Mouse (Mus musculus): Measurements from ENCODE around the gene Scg3.
"Not testable (repeated sequence)": the region's sequence is repeated elsewhere in the genome, so short reads cannot be mapped to it uniquely, and the experiment has no call there.

Scg3 gene

GRCm38 (mm10) chr9:75625556-75626307, 58.1 kb downstream of the Scg3 start, which contains the start of gene Lysmd2:
Lysmd2 (plus strand) TSS chr9:75625741.
- DNase-seq (ENCODE audit: low read depth in 2 of 2, low spot score in 2 of 2), result no peak

GRCm38 (mm10) chr9:75624983-75625555, 58.8 kb downstream of the Scg3 start:
- no peak for DNase-seq (ENCODE audit: low read depth in 2 of 2, low spot score in 2 of 2)

DNA sequence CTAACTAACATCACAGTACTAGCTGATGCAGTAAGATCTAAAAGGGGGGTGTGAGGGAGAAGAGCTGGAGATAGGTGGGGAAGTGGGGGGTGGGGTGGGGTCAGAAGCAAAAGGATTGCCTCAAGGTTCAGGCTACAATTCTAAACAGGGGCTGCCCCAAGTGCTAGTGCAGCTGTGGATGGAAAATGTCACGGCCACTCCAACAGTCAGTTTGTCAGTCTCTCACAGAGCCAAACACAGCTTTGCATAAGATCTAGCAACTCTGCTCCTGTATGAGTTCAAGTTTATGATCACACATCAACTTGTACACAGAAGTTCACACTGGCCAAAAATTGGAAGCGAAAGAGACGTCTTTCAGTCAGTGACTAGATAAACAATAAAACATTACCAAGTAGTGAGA, 62.4 kb downstream of the Scg3 start:
- DNase-seq (ENCODE audit: low read depth in 2 of 2, low spot score in 2 of 2), result no peak

DNA sequence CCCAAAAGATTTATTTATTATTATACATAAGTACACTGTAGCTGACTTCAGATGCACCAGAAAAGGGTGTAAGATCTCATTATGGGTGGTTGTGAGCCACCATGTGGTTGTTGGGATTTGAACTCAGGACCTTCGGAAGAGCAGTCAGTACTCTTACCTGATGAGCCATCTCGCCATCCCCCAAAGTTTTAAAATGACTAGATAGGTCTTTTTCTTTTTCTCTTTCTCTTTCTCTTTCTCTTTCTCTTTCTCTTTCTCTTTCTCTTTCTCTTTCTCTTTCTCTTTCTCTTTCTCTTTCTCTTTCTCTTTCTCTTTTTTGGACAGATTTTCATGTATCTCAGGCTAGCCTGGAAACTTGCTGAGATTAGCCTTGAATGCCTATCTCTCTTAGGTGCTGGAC, 64.1 kb downstream of the Scg3 start:
- DNase-seq (ENCODE audit: low read depth in 2 of 2, low spot score in 2 of 2), result not testable (repeated sequence)

GRCm38 (mm10) chr9:75618836-75619400, 64.9 kb downstream of the Scg3 start:
- DNase-seq (ENCODE audit: low read depth in 2 of 2, low spot score in 2 of 2), result no peak

- DNase-seq (ENCODE audit: low read depth in 2 of 2, low spot score in 2 of 2), result no peak
Observed at GRCm38 (mm10) chr9:75616560-75616959, 67.3 kb downstream of the Scg3 start.

- no peak for DNase-seq (ENCODE audit: low read depth in 2 of 2, low spot score in 2 of 2)
Observed at GRCm38 (mm10) chr9:75610571-75611493, 73.0 kb downstream of the Scg3 start, which contains the start of gene Tmod2. Tmod2 (minus strand) TSS chr9:75611325.

DNA sequence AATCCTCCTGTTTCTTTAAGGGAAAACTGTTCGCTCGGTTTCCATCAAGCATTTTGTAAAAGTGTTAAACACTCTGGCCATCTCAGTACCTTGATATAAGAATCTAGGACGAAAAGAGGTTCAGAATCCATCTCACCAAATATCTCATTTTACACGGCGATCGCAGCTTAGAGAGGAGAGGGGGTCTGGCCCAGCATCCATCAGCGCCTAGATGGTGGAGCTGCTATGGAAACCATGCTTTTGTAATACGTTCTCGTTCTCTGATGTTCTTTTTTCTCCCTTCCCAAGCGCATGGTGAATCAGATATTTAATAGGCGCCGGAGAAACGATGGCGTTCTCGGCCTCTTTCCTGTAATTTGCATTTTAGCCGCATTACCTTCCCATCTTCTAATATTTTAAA, 73.9 kb downstream of the Scg3 start:
- no peak for DNase-seq (ENCODE audit: low read depth in 2 of 2, low spot score in 2 of 2)

- DNase-seq (ENCODE audit: low read depth in 2 of 2, low spot score in 2 of 2), result no peak
Observed at GRCm38 (mm10) chr9:75609505-75609904, 74.4 kb downstream of the Scg3 start.

DNA sequence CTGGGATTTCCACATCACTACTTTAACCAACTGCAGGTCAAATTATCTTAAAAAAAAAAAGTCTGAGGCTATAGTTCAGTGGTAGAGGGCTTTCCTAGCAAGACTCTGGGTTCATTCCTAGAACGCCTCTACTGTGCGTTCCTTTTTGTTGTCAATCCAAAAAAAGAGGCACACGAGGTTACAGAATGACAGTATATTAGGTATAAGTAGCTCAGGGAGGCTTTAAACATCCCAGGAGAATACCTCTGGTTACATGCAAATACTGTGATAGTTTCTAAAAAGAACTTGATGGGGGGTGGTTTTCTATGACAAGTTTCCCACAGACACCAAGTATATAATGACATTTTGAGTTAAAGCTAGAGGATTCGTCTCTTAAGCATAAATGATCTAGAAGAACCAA, 76.4 kb downstream of the Scg3 start:
- no peak for DNase-seq (ENCODE audit: low read depth in 2 of 2, low spot score in 2 of 2)

DNA sequence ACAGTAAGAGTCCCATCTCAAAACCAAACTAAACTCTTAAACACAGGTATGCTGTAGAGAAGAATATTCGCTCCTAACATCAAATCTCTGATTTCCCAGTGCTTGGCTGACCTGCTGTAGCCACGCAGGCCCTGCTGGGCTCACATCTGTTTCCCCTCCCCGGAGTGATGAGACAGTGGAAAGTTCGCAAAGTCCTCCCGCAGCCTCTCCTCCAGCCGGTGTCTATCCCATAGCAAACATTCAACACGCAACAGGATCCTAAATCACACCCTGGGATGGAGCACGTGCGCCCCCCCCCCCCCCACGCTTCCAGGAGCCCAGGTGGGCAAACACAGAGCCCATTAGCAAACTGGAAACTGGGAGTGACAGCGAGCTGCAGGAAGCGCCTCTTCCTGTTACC, 82.3 kb downstream of the Scg3 start:
- DNase-seq (ENCODE audit: low read depth in 2 of 2, low spot score in 2 of 2), result no peak

DNA sequence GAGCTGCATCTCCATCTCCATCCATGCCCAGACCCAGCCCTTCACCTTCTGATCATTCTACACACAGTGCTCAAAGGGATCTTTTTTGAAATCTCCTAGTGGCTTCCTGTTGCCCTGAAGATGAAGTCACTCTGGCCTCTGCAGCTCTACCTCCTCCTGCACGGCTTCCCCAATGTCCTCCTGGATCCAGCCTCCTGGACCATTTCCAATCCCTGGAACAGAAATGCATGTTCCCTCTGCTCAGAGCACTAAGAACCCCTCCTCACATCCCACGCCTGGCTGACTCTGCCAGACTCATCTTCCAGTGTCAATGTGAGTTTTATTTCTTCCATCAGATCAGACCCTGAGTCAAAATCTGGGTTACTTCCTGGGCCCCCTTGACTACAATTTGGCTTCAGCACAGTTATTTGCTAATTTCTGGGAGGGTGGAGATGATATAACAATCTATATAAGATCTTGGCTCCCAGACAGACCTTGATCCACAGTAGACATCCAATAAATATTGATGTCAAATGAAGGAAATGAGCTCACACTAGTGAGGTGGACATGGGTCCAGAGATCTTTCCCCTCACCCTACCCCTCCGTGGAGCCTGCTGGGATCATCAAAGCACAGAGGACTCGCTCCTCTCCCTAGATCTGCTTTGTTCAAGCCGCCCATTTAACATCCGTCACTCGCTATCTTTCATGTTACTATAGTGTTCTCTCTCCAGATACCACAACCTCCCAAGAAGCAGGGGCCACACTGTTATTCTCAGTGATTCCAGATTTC, 83.5 kb downstream of the Scg3 start:
- no peak for DNase-seq (ENCODE audit: low read depth in 2 of 2, low spot score in 2 of 2)

GRCm38 (mm10) chr9:75599191-75599841, 84.5 kb downstream of the Scg3 start:
- no peak for DNase-seq (ENCODE audit: low read depth in 2 of 2, low spot score in 2 of 2)

DNA sequence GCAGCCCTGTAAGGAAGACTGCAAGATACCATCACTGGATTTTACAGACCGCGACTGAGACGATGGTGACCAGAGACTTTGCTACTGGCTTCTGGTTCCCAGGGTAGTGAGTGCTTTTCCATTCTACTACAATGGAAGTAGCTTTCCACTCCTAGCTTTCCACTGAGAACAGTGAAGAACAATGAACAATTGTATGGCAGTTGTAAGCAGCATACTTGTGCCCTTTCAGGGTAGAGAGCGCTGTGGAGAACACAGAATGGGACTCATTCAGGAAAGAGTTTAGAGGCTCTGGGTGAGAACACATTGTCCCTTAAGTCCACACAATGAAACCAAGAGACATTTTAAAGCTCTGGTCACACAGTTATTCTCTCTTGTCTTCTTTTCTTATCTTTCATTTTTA, 86.3 kb downstream of the Scg3 start:
- DNase-seq (ENCODE audit: low read depth in 2 of 2, low spot score in 2 of 2), result no peak

GRCm38 (mm10) chr9:75597036-75597435, 86.8 kb downstream of the Scg3 start:
- no peak for DNase-seq (ENCODE audit: low read depth in 2 of 2, low spot score in 2 of 2)

DNA sequence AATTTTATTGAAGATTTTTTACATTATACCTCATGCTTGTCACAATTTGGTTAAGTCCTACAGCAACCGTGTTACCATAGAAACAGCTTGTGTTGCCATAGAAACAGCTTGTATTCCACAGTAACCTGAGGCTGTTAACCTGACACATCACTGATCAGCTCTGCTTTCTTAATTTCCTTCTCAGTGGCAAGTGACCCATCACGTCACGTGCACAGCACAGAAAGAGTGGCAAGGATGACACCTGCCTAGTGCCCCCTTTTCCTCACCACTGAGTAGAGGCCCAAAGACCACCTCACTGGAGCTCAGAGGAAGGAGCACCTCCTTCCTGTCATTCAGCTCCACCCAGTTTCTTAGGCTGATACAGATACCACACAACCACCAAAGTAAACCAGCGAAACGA, 90.4 kb downstream of the Scg3 start:
- no peak for DNase-seq (ENCODE audit: low read depth in 2 of 2, low spot score in 2 of 2)
